Comparison of ENCODE assay signal across 7 mouse cellular contexts in genomic region chr2:178264389-178264788, GRCm38 (mm10).
DNase-seq lines count a peak whose midpoint lies in the region; ATAC-seq lines count a peak whose summit lies in the region.

No protein-coding gene starts in this region.

- no peaks in the 10 kb centered on the region for H3K4me1 ChIP-seq in intestine, embryonic 16.5 days (ENCODE audit: control insufficient read depth, insufficient read depth, low read length)

- no peaks in the 10 kb centered on the region for H3K36me3 ChIP-seq in intestine, embryonic 16.5 days (ENCODE audit: control insufficient read depth, insufficient read depth, low read length)

- no peak overlapping the region for H3K4me2 ChIP-seq in intestine, embryonic 16.5 days (ENCODE audit: low read depth, low read length)

- ATAC-seq in granulocyte monocyte progenitor cell, adult 5-6 weeks (replicated peaks; ENCODE audit: poor library complexity, severe bottlenecking): peak; percentile 89
- ATAC-seq in intestine, embryonic 16.5 days: peak; percentile 80
- peak; percentile 90 for ATAC-seq in megakaryocyte progenitor cell, adult 5-6 weeks (replicated peaks; ENCODE audit: poor library complexity)

- H3K4me3 ChIP-seq in intestine, embryonic 16.5 days (ENCODE audit: low read length): no peak overlapping the region

- H3K9me3 ChIP-seq in intestine, embryonic 16.5 days (ENCODE audit: control insufficient read depth, low read length): no peaks in the 10 kb centered on the region

- no peak overlapping the region for H3K9ac ChIP-seq in intestine, embryonic 16.5 days (ENCODE audit: low read depth, low read length)

- peak; percentile 57 to 63 for DNase-seq in adrenal gland, postnatal 4 days (ENCODE audit: low spot score in 2 of 2)
- peak; percentile 63 for DNase-seq in embryo, embryonic 11.5 days (ENCODE audit: low read depth, low spot score)
- DNase-seq in left cerebral cortex, adult 9 months (ENCODE audit: low spot score in 2 of 2): peak; percentile 53 to 94
- peak; percentile 98 for DNase-seq in right cerebral cortex, postnatal 4 days

- no peak overlapping the region for H3K27ac ChIP-seq in intestine, embryonic 16.5 days (ENCODE audit: low read length)

- WGBS in intestine, embryonic 16.5 days: 7% methylated on average over 8 of the region's 8 CpGs

- no peaks in the 10 kb centered on the region for H3K27me3 ChIP-seq in intestine, embryonic 16.5 days (replicated peaks; ENCODE audit: control insufficient read depth, insufficient read depth, low read length)
